Mouse (Mus musculus) bone marrow, adult 2 months (tissue): ENCODE data around the gene Chst4. TPM values are rescaled to one million over a fixed set of nuclear protein-coding genes. Genes with fewer than 3 reads are reported as not detected.

Experiments
- H3K27ac ChIP-seq: fragments of 200-500 bp; 2 replicates; pipeline ENCODE4 v1.5.1; 2012; ENCODE audit warnings: low read depth, mild to moderate bottlenecking, control low read depth, inconsistent platforms, low read length; ENCODE audit not compliant: control insufficient read depth, poor library complexity, insufficient read depth
- H3K4me1 ChIP-seq: fragments of 200-500 bp; 2 replicates; pipeline ENCODE4 v1.6.1; 2011; ENCODE audit warnings: low read length; ENCODE audit not compliant: control insufficient read depth, insufficient read depth
- H3K4me3 ChIP-seq: fragments of 200-500 bp; replicated peaks from 2 replicates; pipeline ENCODE3; 2011; ENCODE audit warnings: mild to moderate bottlenecking, low read depth, low read length, control low read depth; ENCODE audit not compliant: control insufficient read depth
- CTCF ChIP-seq: fragments of 200-500 bp; IDR thresholded peaks from 2 replicates; pipeline ENCODE4 v1.5.1; 2011; ENCODE audit warnings: low read length, control low read depth; ENCODE audit not compliant: control insufficient read depth, insufficient read depth
- POLR2A ChIP-seq: fragments of 200-500 bp; IDR thresholded peaks from 2 replicates; pipeline ENCODE4 v1.6.1; 2011; ENCODE audit warnings: low read depth, mild to moderate bottlenecking, control low read depth, low read length, borderline replicate concordance; ENCODE audit not compliant: control insufficient read depth
- WGBS: fragments of 180-500 bp; shearing (Covaris S2); methylation state at CpG from one replicate; pipeline ENCODE4 v1.1.7; 2018; 5-methylcytosine and 5-hydroxymethylcytosine counted together
- polyA plus RNA-seq: library from polyadenylated mRNA; stranded (reverse); fragments of >200 nt; gene quantifications from 2 replicates; pipeline ENCODE4 v1.2.4, GENCODE M21; 2011; ENCODE audit warnings: low replicate concordance; ENCODE audit not compliant: missing spikeins, insufficient read depth, insufficient read length

Chst4 gene
- polyA plus RNA-seq, 1 experiment: not detected

DNA sequence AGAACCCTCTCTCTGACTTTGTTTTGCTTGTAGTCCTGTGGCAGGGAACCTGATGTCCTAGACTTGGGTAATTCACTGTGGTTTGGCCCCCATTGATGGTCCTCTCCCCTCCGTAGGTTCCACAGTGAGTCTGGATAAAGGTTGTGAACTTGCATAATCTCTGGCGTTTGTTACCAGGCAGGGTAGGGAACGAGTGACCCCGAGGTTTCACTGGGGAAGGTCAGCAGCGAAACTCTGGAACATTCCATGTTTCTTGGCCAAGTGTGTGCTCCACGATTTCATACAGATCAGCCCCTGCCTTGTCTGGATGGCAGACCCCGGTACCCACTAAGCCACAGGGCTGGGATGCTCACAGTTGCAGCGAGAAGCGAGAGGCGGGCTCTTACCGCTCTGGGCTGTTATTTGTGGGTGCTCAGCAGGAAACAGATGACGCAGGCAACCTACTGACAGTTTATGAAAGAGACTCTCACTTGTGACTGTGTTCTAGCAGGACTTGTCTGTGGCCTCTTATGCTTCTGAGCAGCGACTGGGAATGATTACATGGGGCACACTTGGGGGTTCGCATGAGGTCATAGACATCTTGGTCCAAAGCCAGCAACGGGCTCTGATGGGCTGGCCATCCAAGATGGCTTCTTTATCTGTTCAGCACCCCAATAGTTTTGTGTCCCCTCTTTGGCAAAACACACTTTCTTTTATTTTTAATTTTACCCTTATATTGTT is 57.0 kb downstream of the Chst4 start:
- 46% methylated on average over 15 of the region's 15 CpGs for WGBS
- no peaks in the 10 kb centered on the region for H3K4me1 ChIP-seq
- no peak overlapping the region for H3K4me3 ChIP-seq

DNA sequence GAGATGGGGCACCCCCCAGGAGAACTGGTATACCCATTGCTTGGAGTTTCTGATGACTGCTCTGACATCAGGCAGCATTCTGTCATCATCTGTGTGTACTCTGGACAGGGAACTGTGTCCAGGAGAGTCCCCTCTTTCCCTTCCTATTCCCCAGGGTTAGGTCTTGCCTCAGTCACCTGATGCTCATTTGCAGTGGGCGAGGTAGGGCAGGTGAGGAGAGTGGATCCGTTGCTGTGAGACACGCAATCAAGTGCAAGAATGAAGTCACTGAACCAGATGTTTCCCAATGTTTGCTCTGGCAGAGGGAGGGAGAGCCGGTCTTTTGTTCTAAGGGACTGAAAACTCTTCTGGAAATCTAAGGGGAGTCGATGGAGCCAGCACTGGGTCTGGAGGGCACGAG is 60.2 kb downstream of the Chst4 start:
- WGBS: 73% methylated on average over 6 of the region's 6 CpGs
- TF ChIP-seq CTCF (no peak), POLR2A (no peak)
- H3K4me3 ChIP-seq: no peak overlapping the region

More for the DNA sequence above, 57.0 kb downstream of the Chst4 start:
- TF ChIP-seq CTCF: no peak
- no peak for TF ChIP-seq POLR2A
- H3K27ac ChIP-seq: no peak overlapping the region

More for the DNA sequence above, 60.2 kb downstream of the Chst4 start:
- H3K4me1 ChIP-seq: no peaks in the 10 kb centered on the region
- H3K27ac ChIP-seq: no peak overlapping the region

Other genes starting within 250 kb of the Chst4 start
- 9.0 and 10.8 TPM in 2 replicates for gene Phlpp2, start 171.2 kb downstream of the Chst4 start, polyA plus RNA-seq
- 0.62 TPM in 1 of 2 replicates, not detected in the other for gene Marveld3, start 77.5 kb downstream of the Chst4 start, polyA plus RNA-seq
- gene Tat, start 49.3 kb downstream of the Chst4 start, polyA plus RNA-seq: 3.4 and 9.6 TPM in 2 replicates
- gene Zfp612, start 40.0 kb upstream of the Chst4 start, polyA plus RNA-seq: 0.41 and 1.00 TPM in 2 replicates
- gene Gm21964, start 61.5 kb upstream of the Chst4 start, polyA plus RNA-seq: not detected in 2 replicates
- not detected in 2 replicates for gene Gm17720, start 63.0 kb upstream of the Chst4 start, polyA plus RNA-seq
- 4.2 TPM in 1 of 2 replicates, not detected in the other for gene Calb2, start 128.5 kb upstream of the Chst4 start, polyA plus RNA-seq
- 0.81 and 2.2 TPM in 2 replicates for gene Cmtr2, start 175.9 kb upstream of the Chst4 start, polyA plus RNA-seq
- not detected in 2 replicates for gene Hydin, start 227.2 kb upstream of the Chst4 start, polyA plus RNA-seq